Mouse (Mus musculus) testis, adult 2 months (tissue): ENCODE measurements around the gene Khk. TPM values are rescaled to one million over a fixed set of nuclear protein-coding genes. Genes with fewer than 3 reads are reported as not detected.

ENCODE experiments used
- H3K27ac ChIP-seq: fragments of 200-500 bp; 2 replicates; pipeline ENCODE4 v1.5.1; 2012; ENCODE audit warnings: low read depth, low read length; ENCODE audit not compliant: control insufficient read depth, insufficient read depth
- H3K27me3 ChIP-seq: fragments of 200-500 bp; 2 replicates; pipeline ENCODE4 v1.6.1; 2012; ENCODE audit warnings: mild to moderate bottlenecking, low read length, moderate library complexity; ENCODE audit not compliant: control insufficient read depth, insufficient read depth
- H3K36me3 ChIP-seq: fragments of 200-500 bp; 2 replicates; pipeline ENCODE4 v1.6.1; 2012; ENCODE audit warnings: mild to moderate bottlenecking, low read length; ENCODE audit not compliant: control insufficient read depth, insufficient read depth
- H3K4me1 ChIP-seq: fragments of 200-500 bp; 2 replicates; pipeline ENCODE4 v1.6.1; 2012; ENCODE audit warnings: low read length; ENCODE audit not compliant: control insufficient read depth, insufficient read depth
- H3K4me3 ChIP-seq: fragments of 200-500 bp; 2 replicates; pipeline ENCODE4 v1.5.1; 2012; ENCODE audit warnings: low read depth, mild to moderate bottlenecking, low read length, moderate library complexity, mixed read lengths; ENCODE audit not compliant: control insufficient read depth
- CTCF ChIP-seq: fragments of 200-500 bp; IDR thresholded peaks from 2 replicates; pipeline ENCODE4 v1.5.1; 2012; ENCODE audit warnings: low read depth, mild to moderate bottlenecking, inconsistent platforms, low read length, moderate library complexity; ENCODE audit not compliant: control insufficient read depth, insufficient read depth, insufficient replicate concordance
- POLR2A ChIP-seq: fragments of 200-500 bp; IDR thresholded peaks from 2 replicates; pipeline ENCODE4 v1.6.1; 2012; ENCODE audit warnings: low read depth, mild to moderate bottlenecking, inconsistent platforms, low read length, moderate library complexity; ENCODE audit not compliant: control insufficient read depth
- polyA plus RNA-seq: library from polyadenylated mRNA; depleted of rRNA; stranded (reverse); fragments of >200 nt; gene quantifications from 2 replicates; pipeline ENCODE4 v1.2.3, GENCODE M21; 2012

The Khk gene
- polyA plus RNA-seq, 1 experiment = 6.0 TPM

DNA sequence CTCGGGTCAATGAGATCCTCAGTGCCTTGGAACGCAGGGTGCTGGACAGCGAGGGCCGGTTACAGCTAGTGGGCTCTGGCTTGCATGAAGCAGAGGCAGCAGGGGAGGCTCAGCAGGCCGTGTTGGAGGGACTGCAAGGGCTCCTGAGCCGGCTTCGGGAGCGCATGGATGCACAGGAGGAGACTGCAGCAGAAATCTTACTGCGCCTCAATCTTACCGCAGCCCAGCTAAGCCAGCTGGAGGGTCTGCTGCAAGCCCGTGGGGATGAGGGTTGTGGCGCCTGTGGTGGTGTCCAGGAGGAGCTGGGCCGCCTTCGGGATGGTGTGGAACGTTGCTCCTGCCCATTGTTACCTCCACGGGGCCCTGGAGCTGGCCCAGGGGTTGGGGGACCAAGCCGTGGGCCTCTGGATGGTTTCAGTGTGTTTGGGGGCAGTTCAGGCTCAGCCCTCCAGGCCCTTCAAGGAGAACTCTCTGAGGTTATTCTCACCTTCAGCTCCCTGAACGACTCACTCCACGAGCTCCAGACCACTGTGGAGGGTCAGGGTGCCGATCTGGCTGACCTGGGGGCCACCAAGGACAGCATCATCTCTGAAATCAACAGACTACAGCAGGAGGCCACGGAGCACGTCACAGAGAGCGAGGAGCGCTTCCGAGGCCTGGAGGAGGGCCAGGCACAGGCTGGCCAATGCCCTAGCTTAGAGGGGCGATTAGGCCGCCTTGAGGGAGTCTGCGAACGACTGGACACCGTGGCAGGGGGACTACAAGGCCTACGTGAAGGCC, 3.1 kb upstream of the Khk start:
- no peak overlapping the region for H3K27ac ChIP-seq
- no peaks in the 10 kb centered on the region for H3K36me3 ChIP-seq
- H3K4me3 ChIP-seq = no peak overlapping the region
- H3K27me3 ChIP-seq = no peaks in the 10 kb centered on the region
- H3K4me1 ChIP-seq = peaks cover 23% of the 10 kb centered on the region
- no peak for TF ChIP-seq POLR2A
- TF ChIP-seq CTCF = no peak

- H3K4me3 ChIP-seq = no peak overlapping the region
- no peak overlapping the region for H3K27ac ChIP-seq
- no peak for TF ChIP-seq POLR2A
- TF ChIP-seq CTCF = no peak
- H3K27me3 ChIP-seq = no peaks in the 10 kb centered on the region
- peaks cover 23% of the 10 kb centered on the region for H3K4me1 ChIP-seq
- H3K36me3 ChIP-seq = no peaks in the 10 kb centered on the region
Measured at GRCm38 (mm10) chr5:30918691-30919090, 2.5 kb upstream of the Khk start.

GRCm38 (mm10) chr5:30919831-30920614, 1.2 kb upstream of the Khk start:
- peaks cover 21% of the 10 kb centered on the region for H3K4me1 ChIP-seq
- H3K27me3 ChIP-seq = no peaks in the 10 kb centered on the region
- no peak overlapping the region for H3K27ac ChIP-seq
- no peaks in the 10 kb centered on the region for H3K36me3 ChIP-seq
- TF ChIP-seq CTCF = no peak
- no peak; the same call in 1 of the 2 replicates for TF ChIP-seq POLR2A
- peak overlapping the region; percentile 78 for H3K4me3 ChIP-seq

DNA sequence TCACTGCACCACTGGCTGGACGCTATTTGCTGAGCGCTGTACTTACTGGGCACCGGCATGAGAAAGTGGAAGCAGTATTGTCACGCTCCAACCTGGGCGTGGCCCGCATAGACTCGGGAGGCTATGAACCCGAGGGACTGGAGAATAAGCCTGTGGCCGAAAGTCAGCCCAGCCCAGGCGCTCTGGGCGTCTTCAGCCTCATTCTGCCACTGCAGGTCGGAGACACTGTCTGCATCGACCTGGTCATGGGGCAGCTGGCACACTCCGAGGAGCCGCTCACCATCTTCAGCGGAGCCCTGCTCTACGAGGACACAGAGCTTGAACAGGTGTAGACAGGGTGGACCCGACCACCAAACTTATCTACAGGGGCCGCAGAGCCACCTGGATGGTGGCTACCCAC, 610 bp upstream of the Khk start:
- H3K4me1 ChIP-seq = peaks cover 21% of the 10 kb centered on the region
- 0 out of 2 replicates have a peak, but pooled peaks have one; percentile 19 for TF ChIP-seq POLR2A
- TF ChIP-seq CTCF = 0 out of 2 replicates have a peak, but pooled peaks have one; percentile 23
- H3K27ac ChIP-seq = no peak overlapping the region
- no peaks in the 10 kb centered on the region for H3K27me3 ChIP-seq
- H3K36me3 ChIP-seq = no peaks in the 10 kb centered on the region
- H3K4me3 ChIP-seq = peak overlapping the region; percentile 78

- Histone ChIP-seq H3K4me1 (peaks cover 21% of the 10 kb centered on the region), H3K36me3 (no peaks in the 10 kb centered on the region), H3K27ac (no peak overlapping the region), H3K4me3 (no peak overlapping the region), H3K27me3 (no peaks in the 10 kb centered on the region)
- TF ChIP-seq CTCF = no peak
- no peak for TF ChIP-seq POLR2A
Measured at GRCm38 (mm10) chr5:30922581-30923041, 1.4 kb downstream of the Khk start.

GRCm38 (mm10) chr5:30923119-30923518, 1.9 kb downstream of the Khk start:
- Histone ChIP-seq H3K36me3 (no peaks in the 10 kb centered on the region), H3K27me3 (no peaks in the 10 kb centered on the region), H3K4me3 (no peak overlapping the region), H3K4me1 (peaks cover 21% of the 10 kb centered on the region), H3K27ac (no peak overlapping the region)
- TF ChIP-seq POLR2A (no peak), CTCF (no peak)

DNA sequence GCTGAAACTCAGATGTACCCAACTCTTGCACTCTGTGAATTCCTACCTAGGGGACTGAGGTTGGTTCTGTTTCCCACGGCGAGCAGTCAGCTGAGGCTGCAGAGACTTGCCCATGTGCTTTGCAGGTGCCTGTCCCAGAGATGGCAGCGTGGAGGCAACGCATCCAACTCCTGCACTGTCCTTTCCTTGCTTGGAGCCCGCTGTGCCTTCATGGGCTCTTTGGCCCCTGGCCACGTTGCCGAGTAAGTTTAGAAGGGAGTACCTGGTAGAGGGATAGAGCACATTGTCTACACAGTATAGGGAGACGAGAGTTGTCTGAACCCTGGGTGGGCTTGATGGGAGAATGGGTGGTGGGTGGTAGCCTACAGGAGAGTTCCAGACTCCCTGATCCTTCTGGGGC, 3.4 kb downstream of the Khk start:
- Histone ChIP-seq H3K27ac (no peak overlapping the region), H3K4me1 (peaks cover 21% of the 10 kb centered on the region), H3K36me3 (no peaks in the 10 kb centered on the region), H3K4me3 (no peak overlapping the region), H3K27me3 (no peaks in the 10 kb centered on the region)
- TF ChIP-seq POLR2A = no peak
- TF ChIP-seq CTCF = no peak
